Mouse (Mus musculus) urinary bladder, adult 2 months (tissue): Measurements from ENCODE around the gene Vapb. TPM values are rescaled to one million over a fixed set of nuclear protein-coding genes. Genes with fewer than 3 reads are reported as not detected.

ENCODE experiments used
- DNase-seq: peaks from one replicate; pipeline ENCODE4 v3.0.0; 2022; ENCODE audit warnings: low spot score
- polyA plus RNA-seq: library from polyadenylated mRNA; depleted of rRNA; stranded (reverse); fragments of >200 nt; gene quantifications from 2 replicates; pipeline ENCODE4 v1.2.3, GENCODE M21; 2012

The Vapb gene
- polyA plus RNA-seq, 1 experiment, result 54.9 TPM

DNA sequence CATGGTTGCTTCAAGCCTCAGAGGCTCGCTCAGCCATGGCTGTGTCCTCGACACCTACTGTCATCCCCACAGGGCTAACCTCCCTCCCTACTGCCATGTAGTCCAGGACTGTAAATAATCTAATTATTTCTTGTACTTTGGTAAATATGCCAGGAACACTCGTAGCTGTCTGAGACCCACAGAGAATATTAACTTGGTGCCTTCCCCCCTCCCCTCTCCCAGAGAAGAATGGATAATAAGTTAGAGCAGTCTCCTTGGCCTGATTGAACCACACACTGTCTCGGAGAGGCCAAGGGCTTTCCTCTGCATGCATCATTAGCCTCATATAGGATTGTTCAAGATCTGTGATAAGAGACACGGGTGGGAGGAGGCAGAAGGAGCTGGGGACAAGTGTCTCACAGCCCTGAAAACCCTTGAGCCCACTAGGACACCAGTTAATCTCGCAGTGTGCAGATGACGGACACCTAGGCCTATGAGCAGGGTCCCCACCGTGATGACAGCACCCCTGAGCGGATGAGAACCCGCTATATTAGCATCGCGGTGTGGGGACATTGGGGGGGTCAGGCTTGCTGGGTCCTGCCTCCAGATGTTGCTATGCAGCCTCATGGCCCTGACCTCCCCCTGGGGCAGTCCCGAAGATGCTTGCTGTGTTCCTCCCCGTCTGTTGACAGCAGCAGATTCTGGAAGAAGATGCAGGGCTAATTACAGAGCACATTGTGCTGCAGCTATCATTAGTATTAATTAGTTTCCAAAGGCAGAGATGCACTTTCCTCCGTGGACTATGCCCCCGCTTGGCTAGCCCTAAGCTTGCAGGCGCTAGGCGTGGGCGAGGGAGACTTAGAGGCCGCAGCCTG, 54.8 kb downstream of the Vapb start:
- DNase-seq, result no peak

DNA sequence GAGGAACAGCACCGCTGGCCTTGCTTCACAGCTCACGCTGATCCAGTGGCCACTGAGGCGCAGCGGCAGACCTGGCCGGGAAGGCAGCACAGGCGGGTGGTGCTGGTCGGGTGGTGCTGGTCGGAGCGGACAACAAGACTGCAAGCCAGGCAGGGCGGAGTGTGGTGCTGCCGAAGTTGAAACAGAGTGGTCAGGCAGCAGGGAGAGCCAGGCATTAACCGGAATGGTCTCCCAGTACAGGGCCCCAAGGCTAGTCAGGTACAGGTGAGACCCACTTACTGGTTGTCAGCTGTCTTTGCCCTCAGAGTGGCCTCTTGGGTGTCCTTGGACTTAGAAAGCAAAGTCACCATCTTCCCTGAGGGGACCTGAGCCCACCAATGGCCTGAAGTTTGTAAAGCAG, 56.7 kb downstream of the Vapb start:
- DNase-seq, result no peak

DNA sequence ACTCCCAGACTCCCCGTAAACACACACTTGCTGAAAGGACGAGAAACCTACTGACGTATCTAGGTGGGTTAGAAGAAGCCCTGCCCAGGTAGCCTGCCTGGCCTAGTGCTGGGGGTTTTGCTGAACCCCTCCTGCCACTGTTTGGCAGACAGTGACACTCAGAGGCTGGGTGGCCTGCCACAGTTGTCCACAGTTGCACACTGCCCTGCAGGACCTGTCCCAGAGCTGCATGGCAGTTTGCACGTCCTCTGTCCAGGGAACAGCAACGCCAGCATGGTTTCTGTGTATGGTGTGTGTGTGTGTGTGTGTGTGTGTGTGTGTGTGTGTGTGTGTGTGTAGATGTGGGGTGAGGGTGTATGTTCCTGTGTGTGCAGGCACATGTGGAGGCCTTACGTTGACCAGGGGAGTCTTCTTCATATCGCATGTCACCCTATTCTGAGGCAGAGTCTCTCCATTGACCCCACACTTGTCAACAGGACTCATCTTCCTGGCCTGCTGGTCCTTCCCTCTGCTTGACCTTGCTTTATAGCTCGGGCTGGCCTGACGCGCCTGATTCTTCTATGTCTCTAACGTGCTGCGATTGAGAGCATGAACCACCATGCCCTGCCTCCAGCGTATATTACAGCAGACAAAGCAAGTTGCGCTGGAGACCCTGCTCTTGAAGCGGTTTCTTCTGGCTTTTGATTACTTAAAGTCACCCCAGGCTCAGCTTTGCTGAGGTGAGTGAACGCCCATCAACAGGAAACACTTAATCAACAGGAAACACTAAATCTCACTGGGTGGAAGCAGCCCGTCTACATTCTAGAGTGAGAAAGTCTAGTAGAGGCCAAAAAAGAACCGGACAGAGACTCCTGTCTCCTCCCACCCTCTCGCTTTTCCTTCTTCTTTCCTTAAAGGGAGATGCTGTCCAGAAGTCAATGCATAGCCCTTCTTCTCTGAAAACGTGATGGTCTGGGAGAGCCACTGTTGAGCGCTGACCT, 57.5 kb downstream of the Vapb start:
- no peak for DNase-seq

DNA sequence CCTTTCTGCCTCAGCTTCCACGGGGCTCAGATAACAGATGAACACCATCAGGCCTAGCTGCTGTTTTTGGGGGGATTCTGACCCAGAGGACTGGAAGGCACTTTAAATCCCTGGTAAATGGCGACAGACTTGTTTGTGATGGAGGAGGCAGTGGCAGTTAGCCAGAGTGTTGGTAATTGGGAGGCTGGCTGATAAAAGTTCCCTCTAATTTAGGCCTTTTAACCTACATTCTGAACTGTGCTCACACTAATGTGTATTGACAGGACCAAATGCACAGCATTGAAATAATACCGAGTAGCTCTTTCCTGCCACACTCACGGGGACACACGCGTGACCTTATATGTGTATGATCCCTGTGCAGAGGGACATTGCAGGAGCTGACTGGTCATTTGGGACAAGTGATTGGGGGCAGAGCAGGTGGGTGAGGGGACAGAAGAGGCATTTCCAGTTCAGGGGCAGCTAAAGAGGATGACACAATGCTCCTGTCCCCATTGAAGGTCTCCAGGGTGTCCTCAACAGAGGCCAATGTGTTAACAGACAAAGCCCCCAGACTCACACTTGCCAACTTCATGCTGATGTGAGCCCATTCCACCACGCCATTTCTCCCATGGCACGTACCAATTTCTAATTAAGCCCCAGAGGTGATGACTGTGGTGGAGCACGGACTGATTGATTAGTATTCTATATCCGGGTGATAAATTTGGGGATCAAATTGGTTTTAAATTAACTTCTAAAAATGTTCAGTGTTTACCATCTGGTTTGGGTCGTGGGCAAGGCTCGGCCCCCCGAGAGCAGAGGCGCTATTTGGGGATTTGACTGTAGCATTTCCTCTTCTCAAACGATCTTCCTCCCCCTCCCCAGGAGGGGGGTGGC, 58.7 kb downstream of the Vapb start:
- no peak for DNase-seq

- no peak for DNase-seq
These were observed 59.3 kb downstream of the Vapb start for GRCm38 (mm10) chr2:173796674-173796963.

- no peak for DNase-seq
These were observed 62.2 kb downstream of the Vapb start for GRCm38 (mm10) chr2:173799513-173799912.

GRCm38 (mm10) chr2:173800566-173800965, 63.3 kb downstream of the Vapb start:
- DNase-seq, result no peak

- DNase-seq, result no peak
These were observed 64.1 kb downstream of the Vapb start for GRCm38 (mm10) chr2:173801405-173801876.

DNA sequence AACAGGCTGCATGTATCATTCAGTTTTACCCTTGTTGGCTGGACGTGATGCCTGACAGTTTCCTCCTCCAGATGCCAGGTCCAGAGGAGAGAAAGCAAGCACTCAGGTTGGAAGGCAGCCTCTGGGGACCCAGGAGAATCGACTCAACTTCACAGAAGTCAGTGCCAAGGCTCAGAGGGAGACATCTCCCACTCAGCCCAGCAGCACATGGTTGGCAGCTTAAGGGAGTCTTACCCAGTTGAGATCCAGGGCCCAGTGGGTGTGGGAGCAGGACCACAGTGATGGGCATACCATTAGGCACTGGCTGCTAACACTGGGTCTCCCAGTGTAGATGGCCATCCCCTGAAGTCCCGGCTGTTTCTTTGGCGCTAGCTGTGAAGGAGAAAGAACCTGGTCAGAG, 64.9 kb downstream of the Vapb start:
- DNase-seq, result no peak

DNA sequence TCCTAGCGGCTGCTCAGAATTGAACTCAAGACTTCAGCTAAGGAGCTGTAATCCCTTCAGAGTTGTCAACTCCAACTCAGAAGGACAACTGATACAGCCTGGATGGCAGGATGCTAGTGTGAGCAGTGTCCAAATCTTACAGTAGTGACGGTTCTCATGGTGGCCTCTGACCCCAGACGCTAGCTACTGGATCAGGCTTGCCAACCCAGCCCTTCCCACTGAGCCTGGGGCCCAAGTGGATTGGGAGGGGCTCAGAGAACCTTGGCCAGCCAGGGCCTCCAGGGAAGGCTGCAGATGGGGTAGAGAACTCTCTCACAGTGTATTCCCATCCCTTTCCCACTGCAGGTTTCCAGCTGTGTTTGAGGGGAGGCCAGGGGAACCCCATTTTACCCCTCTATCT, 65.6 kb downstream of the Vapb start:
- no peak for DNase-seq

DNA sequence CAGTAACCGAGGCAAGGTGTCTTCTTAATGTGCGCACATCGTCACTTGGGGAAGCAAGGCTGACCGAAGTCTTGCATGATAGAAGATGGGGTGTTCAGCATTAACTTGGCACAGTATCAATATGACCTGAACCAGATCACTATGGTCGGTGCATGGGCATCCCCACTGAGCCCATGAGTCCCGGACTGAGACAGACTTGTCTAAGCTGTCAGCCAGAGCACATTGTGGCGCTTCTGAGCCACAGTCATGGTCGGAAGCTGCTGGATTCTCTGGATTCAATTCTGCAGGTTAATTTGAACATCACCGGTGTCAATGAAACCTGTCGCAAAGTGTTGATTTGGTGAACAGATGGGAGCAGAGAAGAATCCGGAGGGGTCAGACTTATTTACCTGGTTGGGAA, 66.5 kb downstream of the Vapb start:
- no peak for DNase-seq

- DNase-seq, result no peak
These were observed 69.3 kb downstream of the Vapb start for GRCm38 (mm10) chr2:173806621-173807020.

DNA sequence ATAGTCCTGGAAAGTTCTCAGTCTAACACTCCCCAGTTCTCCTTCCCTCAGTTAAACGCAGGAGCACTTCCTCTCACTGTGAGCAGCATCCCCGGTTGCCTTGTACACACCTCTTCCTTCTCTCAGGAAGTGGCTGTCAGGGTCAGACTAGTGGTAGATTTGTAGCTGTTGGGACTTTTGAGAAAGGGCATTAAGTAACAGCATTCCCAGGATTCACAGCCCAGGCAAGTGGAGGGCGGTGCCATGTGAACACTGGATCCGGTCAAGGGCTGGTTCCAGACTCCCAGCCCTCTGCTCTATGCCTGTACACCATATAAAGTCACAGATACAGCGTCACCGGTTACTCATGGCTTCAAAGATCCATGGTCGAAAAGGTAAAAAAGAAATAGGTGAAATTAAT, 71.6 kb downstream of the Vapb start:
- no peak for DNase-seq

DNA sequence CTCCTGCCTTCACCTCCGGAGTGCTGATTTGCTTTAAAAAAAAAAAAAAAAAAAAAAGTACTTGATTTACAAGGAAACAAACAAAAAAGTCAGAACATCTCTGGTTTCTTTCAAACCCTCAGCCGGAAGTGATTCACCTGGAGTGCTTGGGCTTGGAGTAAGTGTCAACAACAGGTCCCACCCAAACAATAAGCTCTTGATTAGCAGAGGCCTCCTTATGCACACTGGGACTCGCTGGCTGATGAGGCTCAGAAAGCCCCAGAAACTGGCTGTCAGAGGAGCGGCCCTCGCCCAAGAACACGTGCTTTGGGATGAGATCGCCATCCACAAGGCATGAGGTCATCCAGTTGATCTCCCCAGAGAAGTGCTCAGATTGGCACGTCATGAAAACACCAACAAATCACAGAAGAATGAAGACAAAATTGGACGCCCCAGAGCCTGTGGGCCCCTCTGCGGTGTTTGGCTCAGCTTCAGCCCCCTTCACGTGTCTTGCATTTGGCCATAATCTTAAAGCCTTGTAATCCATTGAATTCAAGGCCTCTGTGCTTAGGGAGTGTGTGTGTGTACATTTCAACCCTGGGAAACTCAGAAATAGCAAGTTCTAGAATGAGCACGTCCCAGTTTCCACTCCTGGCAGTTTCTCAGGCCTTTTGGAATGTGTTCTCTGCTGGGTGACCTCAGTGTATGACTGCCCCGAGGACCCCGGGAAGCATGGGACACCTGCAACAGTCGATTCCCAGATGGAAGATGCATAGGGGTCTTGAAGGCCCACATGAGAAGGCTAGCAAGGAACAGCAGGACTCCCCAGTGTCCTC, 72.9 kb downstream of the Vapb start:
- DNase-seq, result no peak

GRCm38 (mm10) chr2:173810851-173811130, 73.5 kb downstream of the Vapb start:
- DNase-seq, result no peak

GRCm38 (mm10) chr2:173811850-173812249, 74.5 kb downstream of the Vapb start:
- no peak for DNase-seq

GRCm38 (mm10) chr2:173813071-173813470, 75.8 kb downstream of the Vapb start:
- no peak for DNase-seq

DNA sequence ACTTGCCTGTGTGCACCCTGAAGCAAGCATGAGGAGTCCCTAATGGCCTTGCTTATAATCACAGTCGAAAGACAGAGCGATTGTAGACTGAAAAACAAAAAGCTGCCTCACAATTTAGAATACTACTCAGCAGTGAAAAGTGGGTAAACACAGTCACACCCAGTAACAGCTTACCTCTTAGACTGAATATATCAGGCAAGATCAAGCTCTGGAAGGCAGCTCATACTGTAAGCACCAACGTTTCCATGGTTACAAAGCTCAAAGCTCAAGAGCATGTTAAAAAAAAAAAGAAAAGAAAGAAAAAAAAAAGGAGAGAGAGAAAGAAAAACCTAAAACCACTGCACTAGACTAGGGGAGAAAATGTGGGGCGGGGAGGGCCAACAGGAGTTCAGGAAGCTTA, 89.0 kb downstream of the Vapb start:
- no peak for DNase-seq

DNA sequence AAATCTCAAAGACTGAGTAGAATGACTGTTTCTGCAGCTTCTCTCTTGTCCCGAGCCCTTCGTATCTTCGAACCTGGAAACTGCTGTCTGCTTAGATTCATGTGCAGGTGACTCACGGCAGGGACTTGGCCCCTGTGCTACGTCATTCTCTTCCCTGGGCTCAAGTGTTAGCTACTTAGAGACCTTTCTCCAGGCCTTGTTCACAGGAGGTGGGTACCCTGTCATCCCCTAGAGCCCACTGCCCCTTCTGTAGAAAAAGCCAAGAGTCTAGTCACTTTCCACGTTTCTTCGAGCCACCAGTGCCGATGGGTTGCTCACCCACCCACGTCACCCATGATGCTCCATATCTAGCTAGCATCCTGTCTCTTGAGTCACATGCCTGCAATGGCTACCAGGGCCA, 89.9 kb downstream of the Vapb start:
- no peak for DNase-seq

GRCm38 (mm10) chr2:173828134-173828533, 90.8 kb downstream of the Vapb start:
- no peak for DNase-seq

DNA sequence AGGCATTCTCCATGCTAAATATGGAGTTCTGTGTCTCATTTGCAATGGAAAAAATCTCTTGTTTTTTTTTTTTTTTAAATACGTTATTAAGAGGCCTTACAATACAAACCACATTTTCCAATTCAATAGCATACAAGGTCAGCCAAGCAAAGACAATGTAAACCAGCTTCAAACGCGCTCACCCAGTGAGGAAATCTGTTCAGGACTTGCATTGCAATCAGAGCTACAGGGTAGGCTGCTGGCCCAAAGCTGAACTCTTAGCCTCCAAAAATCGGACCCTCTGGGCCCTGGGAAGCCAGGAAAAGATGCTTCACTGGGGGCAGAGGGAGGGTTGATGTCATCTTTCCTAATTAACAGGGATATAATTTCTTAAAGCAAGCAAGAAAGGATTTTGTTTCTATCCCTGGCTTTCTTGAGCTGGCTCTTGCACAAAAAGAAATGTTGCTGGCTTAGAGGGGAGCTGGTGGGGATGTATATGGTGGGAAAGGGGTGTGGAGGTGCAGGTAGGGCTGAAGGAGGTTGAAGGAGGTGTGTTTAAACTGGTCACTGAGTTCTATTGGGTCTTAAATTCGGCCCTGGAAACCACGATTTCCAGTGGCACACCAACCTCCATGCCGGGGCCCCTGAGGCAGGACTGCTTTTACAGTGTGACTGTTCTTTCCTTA, 95.6 kb downstream of the Vapb start:
- DNase-seq, result no peak
